8 mouse cellular contexts compared by ENCODE assay signal in the genomic region with DNA sequence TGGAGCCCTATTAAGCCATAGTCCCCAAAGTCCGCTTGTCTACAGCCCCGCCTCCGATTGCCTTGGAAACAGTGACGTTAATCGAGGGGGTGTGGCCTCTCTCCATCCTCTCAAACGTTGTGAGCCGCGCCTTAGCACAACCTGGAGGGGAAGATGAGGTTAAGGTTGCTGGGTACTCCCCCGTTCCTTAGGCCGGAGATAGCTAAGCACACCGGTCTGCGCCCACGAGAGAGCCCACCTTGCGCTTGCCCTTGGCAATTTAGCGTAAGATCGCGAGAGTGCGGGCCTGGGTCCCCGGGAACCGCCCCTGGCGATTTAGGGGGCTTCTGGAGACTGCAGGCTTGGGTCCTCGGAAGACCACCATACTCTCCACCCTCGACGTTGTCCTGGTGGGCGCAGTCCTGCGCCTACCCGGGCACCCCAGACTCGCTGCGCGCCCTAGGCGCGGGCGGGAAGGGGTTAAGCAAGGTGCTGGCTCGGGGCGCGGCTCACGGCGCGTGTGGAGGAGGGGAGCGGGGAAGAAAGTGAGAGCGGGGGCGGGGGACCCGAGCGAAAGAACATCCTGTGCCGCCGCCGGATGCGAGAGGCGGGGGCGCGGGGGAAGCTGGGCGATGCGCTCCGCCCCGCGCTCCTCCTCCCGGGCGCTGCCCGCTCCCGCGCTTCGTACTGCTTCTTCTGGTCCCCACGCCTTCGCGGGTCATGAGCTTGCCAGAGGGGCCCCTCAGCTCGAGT. TPM values are rescaled to one million over a fixed set of nuclear protein-coding genes. Genes with fewer than 3 reads are reported as not detected.
DNase-seq lines count a peak whose midpoint lies in the region; ATAC-seq lines count a peak whose summit lies in the region.

No protein-coding gene starts in this region.

- peaks cover 32% of the 10 kb centered on the region for H3K4me1 ChIP-seq in intestine, embryonic 15.5 days (replicated peaks)

- peak overlapping the region; percentile 69 for H3K4me3 ChIP-seq in intestine, embryonic 15.5 days (replicated peaks)

- H3K27me3 ChIP-seq in intestine, embryonic 15.5 days (replicated peaks) = no peaks in the 10 kb centered on the region

- H3K4me2 ChIP-seq in intestine, embryonic 15.5 days (replicated peaks) = peak overlapping the region; percentile 99

- peak; percentile 82 for ATAC-seq in intestine, embryonic 15.5 days
- peak; percentile 61 for ATAC-seq in megakaryocyte-erythroid progenitor cell, adult 5-6 weeks (replicated peaks; ENCODE audit: low FRiP score, low TSS enrichment, poor library complexity, severe bottlenecking)

- no peaks in the 10 kb centered on the region for H3K36me3 ChIP-seq in intestine, embryonic 15.5 days

- under 1% methylated on average over 64 of the region's 66 CpGs for WGBS in intestine, embryonic 15.5 days

- DNase-seq in adrenal gland, adult (ENCODE audit: inconsistent age in 2 of 2, low spot score in 1 of 2) = peak; percentile 94 to 98
- DNase-seq in embryo, embryonic 10 days (ENCODE audit: low spot score) = peak; percentile 94
- peak; percentile 91 to 95 for DNase-seq in gastrocnemius, postnatal 36 days
- peak; percentile 96 for DNase-seq in left cerebral cortex, postnatal 14 days (ENCODE audit: low spot score in 2 of 2)
- peak; percentile 88 for DNase-seq in right cerebral cortex, postnatal 14 days
- peak; percentile 93 for DNase-seq in urinary bladder, postnatal 25 days (ENCODE audit: low spot score)

- H3K27ac ChIP-seq in intestine, embryonic 15.5 days = peak overlapping the region; percentile 92

- H3K9ac ChIP-seq in intestine, embryonic 15.5 days = peak overlapping the region; percentile 62

- no peaks in the 10 kb centered on the region for H3K9me3 ChIP-seq in intestine, embryonic 15.5 days

- intact Hi-C loops in gastrocnemius, postnatal 36 days (cut with DNase I) = loop anchor here (2.0 kb wide), 1 partner anchor 38 kb away; no protein-coding TSS in a partner anchor
- intact Hi-C loops in left cerebral cortex, postnatal 14 days (cut with DNase I) = loop anchor here (1.0 to 10.0 kb wide), 2 partner anchors 37 to 198 kb away; partner anchors contain the start of gene Rpl10a

RNA-seq across cellular contexts. Expression of gene Fkbp5, which starts 5.5 kb away (rescaled TPM):
- 100 to 1,000 TPM; 107 to 115 TPM for total RNA-seq in gastrocnemius, postnatal 36 days (2021)
- 25.9 and 26.6 TPM in 2 replicates for polyA plus RNA-seq in intestine, embryonic 15.5 days (2015; fragmentation: Nextera tagmentation; extraction: Ambion mirVana)
- 10 to 100 TPM; 29.0 to 52.6 TPM for total RNA-seq in left cerebral cortex, postnatal 14 days (2021)
- total RNA-seq in megakaryocyte-erythroid progenitor cell, adult 5-6 weeks (2014; fragmentation: Nextera tagmentation) = 19.8 and 32.3 TPM in 2 replicates
- total RNA-seq in megakaryocyte-erythroid progenitor cell, adult 5-6 weeks (2017) = 19.9 and 25.1 TPM in 2 replicates

RNA-seq across cellular contexts. Expression of gene Armc12, which starts 7.8 kb away (rescaled TPM):
- total RNA-seq in gastrocnemius, postnatal 36 days (2021) = not detected
- not detected in 2 replicates for polyA plus RNA-seq in intestine, embryonic 15.5 days (2015; fragmentation: Nextera tagmentation; extraction: Ambion mirVana)
- not detected for total RNA-seq in left cerebral cortex, postnatal 14 days (2021)
- not detected in 2 replicates for total RNA-seq in megakaryocyte-erythroid progenitor cell, adult 5-6 weeks (2014; fragmentation: Nextera tagmentation)
- not detected in 2 replicates for total RNA-seq in megakaryocyte-erythroid progenitor cell, adult 5-6 weeks (2017)

RNA-seq across cellular contexts. Expression of gene Clpsl2, which starts 26.4 kb away (rescaled TPM):
- total RNA-seq in gastrocnemius, postnatal 36 days (2021) = not detected
- not detected in 2 replicates for polyA plus RNA-seq in intestine, embryonic 15.5 days (2015; fragmentation: Nextera tagmentation; extraction: Ambion mirVana)
- not detected for total RNA-seq in left cerebral cortex, postnatal 14 days (2021)
- not detected in 2 replicates for total RNA-seq in megakaryocyte-erythroid progenitor cell, adult 5-6 weeks (2014; fragmentation: Nextera tagmentation)
- not detected in 2 replicates for total RNA-seq in megakaryocyte-erythroid progenitor cell, adult 5-6 weeks (2017)

RNA-seq across cellular contexts. Expression of gene Clps, which starts 37.8 kb away (rescaled TPM):
- not detected for total RNA-seq in gastrocnemius, postnatal 36 days (2021)
- polyA plus RNA-seq in intestine, embryonic 15.5 days (2015; fragmentation: Nextera tagmentation; extraction: Ambion mirVana) = 958 and 2,971 TPM in 2 replicates
- not detected for total RNA-seq in left cerebral cortex, postnatal 14 days (2021)
- total RNA-seq in megakaryocyte-erythroid progenitor cell, adult 5-6 weeks (2014; fragmentation: Nextera tagmentation) = not detected in 2 replicates
- total RNA-seq in megakaryocyte-erythroid progenitor cell, adult 5-6 weeks (2017) = not detected in 2 replicates

RNA-seq across cellular contexts. Expression of gene Lhfpl5, which starts 52.7 kb away (rescaled TPM):
- total RNA-seq in gastrocnemius, postnatal 36 days (2021) = not detected
- polyA plus RNA-seq in intestine, embryonic 15.5 days (2015; fragmentation: Nextera tagmentation; extraction: Ambion mirVana) = 1.3 and 1.8 TPM in 2 replicates
- 1 to 10 TPM; 2.9 to 4.1 TPM for total RNA-seq in left cerebral cortex, postnatal 14 days (2021)
- total RNA-seq in megakaryocyte-erythroid progenitor cell, adult 5-6 weeks (2014; fragmentation: Nextera tagmentation) = not detected in 2 replicates
- total RNA-seq in megakaryocyte-erythroid progenitor cell, adult 5-6 weeks (2017) = not detected in 2 replicates

Comparison
In these comparisons a context has a peak if more than half of its experiments do, and no peak if none do; other contexts are left out.
1. Peak in every context shown above with its lines: DNase-seq, ATAC-seq, H3K4me3 ChIP-seq and H3K27ac ChIP-seq.